Mouse (Mus musculus) kidney, embryonic 15.5 days (tissue): ENCODE data around the gene Gm30083. TPM values are rescaled to one million over a fixed set of nuclear protein-coding genes. Genes with fewer than 3 reads are reported as not detected.

Experiments used
- ATAC-seq: fragments of 200-750 bp; cut with Nextera tagmentation; replicated peaks from 2 replicates; pipeline ENCODE4 v1.8.0; 2017; ENCODE audit warnings: moderate TSS enrichment; ENCODE audit not compliant: low FRiP score
- H3K27ac ChIP-seq: fragments of 300-500 bp; sonication (generic); 2 replicates; pipeline ENCODE4 v1.5.1; 2015; ENCODE audit warnings: mild to moderate bottlenecking, inconsistent platforms
- H3K27me3 ChIP-seq: fragments of 300-500 bp; sonication (generic); 2 replicates; pipeline ENCODE4 v1.6.1; 2015; ENCODE audit warnings: inconsistent platforms
- H3K36me3 ChIP-seq: fragments of 300-500 bp; sonication (generic); 2 replicates; pipeline ENCODE4 v1.6.1; 2015; ENCODE audit warnings: inconsistent platforms
- H3K4me1 ChIP-seq: fragments of 300-500 bp; sonication (generic); 2 replicates; pipeline ENCODE4 v1.6.1; 2015; ENCODE audit warnings: inconsistent platforms
- H3K4me2 ChIP-seq: fragments of 300-500 bp; sonication (generic); 2 replicates; pipeline ENCODE4 v1.6.1; 2015; ENCODE audit warnings: moderate library complexity, mild to moderate bottlenecking, inconsistent platforms
- H3K4me3 ChIP-seq: fragments of 300-500 bp; sonication (generic); replicated peaks from 2 replicates; pipeline ENCODE4 v1.5.1; 2015; ENCODE audit warnings: mild to moderate bottlenecking, inconsistent platforms
- H3K9ac ChIP-seq: fragments of 300-500 bp; sonication (generic); 2 replicates; pipeline ENCODE4 v1.6.1; 2015; ENCODE audit warnings: mild to moderate bottlenecking, inconsistent platforms
- H3K9me3 ChIP-seq: fragments of 300-500 bp; sonication (generic); replicated peaks from 2 replicates; pipeline ENCODE4 v1.6.1; 2016; ENCODE audit warnings: inconsistent platforms
- WGBS: fragments of 180-500 bp; shearing (Covaris S2); methylation state at CpG from one replicate; pipeline ENCODE4 v1.1.7; 2015; ENCODE audit warnings: mixed read lengths; 5-methylcytosine and 5-hydroxymethylcytosine counted together
- polyA plus RNA-seq: library from polyadenylated mRNA; unstranded; fragments of >200 nt; fragmentation: Nextera tagmentation; extraction: Ambion mirVana; gene quantifications from 2 replicates; pipeline ENCODE4 v1.2.1, GENCODE M21; 2015

The Gm30083 gene
- polyA plus RNA-seq, 1 experiment from 2014 or later: not detected

DNA sequence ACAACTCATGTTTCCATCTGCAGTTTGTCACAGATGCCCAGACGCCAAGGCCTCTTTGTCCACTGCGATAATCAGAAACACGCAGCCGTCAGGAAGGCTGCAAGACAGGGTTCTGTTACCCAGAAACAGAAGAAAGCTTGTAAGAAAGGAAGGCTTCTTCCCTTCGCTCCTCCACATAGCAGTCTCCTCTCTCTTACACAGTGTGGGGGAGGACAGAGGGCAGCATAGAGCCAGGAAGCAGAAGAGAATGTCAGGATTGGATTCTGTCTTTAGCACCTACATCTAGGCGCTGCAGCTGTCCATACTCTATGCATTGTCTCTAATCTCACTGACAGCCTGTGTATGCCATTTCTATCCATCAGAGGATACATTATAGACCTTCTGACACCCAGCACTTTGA is 17.6 kb downstream of the Gm30083 start:
- ATAC-seq: no peak

DNA sequence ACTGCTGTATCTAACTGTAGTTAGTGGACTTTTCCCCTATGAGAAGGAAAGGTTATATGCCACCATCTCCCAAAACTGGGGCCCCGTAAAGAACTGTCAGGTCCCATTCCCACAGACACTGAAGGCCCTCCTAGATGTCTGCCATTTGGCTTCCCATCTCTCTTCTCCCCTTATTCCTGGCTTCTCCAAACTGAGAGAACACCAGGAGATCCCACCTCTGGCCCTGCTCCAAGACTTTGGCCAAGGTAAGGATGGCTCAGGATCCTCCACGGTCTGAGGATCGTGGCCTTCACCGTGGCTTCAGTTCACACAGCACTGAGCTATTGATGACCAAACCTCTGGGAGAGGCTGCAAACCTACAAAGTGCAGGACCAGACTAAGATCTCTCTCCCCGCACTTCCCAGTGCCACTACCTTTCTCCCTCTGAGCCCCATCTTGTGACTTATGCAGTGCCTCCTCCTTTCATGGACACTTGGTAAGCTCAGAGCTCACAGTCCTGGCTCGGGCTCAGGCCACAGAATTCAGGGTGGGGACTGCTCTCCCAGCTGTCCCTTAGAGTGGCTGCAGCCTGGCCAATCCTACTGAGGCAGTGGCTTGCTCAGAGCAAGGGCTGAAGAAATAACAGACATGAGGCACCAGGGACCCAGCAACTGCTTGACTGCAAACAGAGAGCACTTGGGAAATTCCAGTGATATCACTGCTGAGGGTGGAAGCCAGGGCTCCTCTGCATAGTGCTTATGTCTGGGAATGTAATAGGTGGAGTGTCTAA is 21.3 kb downstream of the Gm30083 start:
- Histone ChIP-seq H3K4me2 (no peak overlapping the region), H3K36me3 (no peaks in the 10 kb centered on the region), H3K27me3 (no peaks in the 10 kb centered on the region), H3K4me1 (no peaks in the 10 kb centered on the region), H3K9me3 (no peaks in the 10 kb centered on the region), H3K27ac (no peak overlapping the region), H3K4me3 (no peak overlapping the region), H3K9ac (no peak overlapping the region)
- WGBS: 87% methylated on average over 6 of the region's 6 CpGs
- no peak for ATAC-seq

More for the DNA sequence above, 17.6 kb downstream of the Gm30083 start:
- H3K4me1 ChIP-seq: no peaks in the 10 kb centered on the region
- H3K27me3 ChIP-seq: no peaks in the 10 kb centered on the region
- H3K9ac ChIP-seq: no peak overlapping the region
- 46% methylated on average over 6 of the region's 6 CpGs for WGBS
- no peak overlapping the region for H3K4me2 ChIP-seq
- no peaks in the 10 kb centered on the region for H3K9me3 ChIP-seq
- no peak overlapping the region for H3K4me3 ChIP-seq
- no peaks in the 10 kb centered on the region for H3K36me3 ChIP-seq
- H3K27ac ChIP-seq: no peak overlapping the region

DNA sequence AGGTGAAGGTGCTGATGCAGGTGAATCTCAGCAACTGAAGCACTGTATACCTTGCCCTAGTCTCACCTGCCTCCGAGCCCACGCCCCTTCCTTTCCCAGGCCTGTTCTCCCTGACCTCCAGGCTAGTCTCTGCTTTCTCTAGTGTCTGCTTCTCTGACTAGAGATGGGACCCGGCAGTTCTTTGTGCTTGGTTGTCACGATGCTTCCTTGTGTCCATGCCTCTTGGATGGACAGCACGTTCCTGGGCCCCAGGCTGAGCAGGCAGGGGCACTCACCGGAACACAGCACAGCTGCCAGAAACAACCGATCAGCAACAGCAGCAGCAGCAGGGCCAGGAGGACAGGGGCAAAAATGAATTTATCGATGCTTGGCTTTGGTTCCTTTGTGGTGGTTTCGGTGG is 21.9 kb downstream of the Gm30083 start:
- H3K27me3 ChIP-seq: no peaks in the 10 kb centered on the region
- no peaks in the 10 kb centered on the region for H3K4me1 ChIP-seq
- no peak overlapping the region for H3K4me3 ChIP-seq
- WGBS: 87% methylated on average over 9 of the region's 9 CpGs
- H3K36me3 ChIP-seq: no peaks in the 10 kb centered on the region
- no peak overlapping the region for H3K27ac ChIP-seq
- H3K9me3 ChIP-seq: no peaks in the 10 kb centered on the region
- ATAC-seq: no peak
- no peak overlapping the region for H3K9ac ChIP-seq
- no peak overlapping the region for H3K4me2 ChIP-seq

DNA sequence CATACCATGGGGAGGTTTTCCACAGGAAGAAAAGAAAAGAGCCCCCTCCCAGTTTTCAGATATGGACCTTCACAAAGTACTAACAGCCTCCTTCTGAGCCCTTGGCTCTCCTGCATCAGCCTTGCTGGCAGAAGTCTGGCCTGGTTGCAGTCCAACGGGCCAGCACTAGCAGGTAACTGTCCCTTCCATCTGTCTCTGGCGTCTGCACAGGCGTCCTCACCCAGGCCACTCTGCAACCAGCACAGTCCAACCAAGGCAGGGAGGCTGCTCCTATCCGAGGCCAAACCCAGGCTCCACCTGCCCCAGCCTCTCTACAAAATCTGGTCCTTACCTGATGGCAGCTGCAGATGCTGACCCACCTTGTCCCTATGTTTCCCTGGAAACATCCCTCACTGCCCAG is 23.0 kb downstream of the Gm30083 start:
- no peaks in the 10 kb centered on the region for H3K4me1 ChIP-seq
- H3K36me3 ChIP-seq: no peaks in the 10 kb centered on the region
- H3K9me3 ChIP-seq: no peaks in the 10 kb centered on the region
- no peaks in the 10 kb centered on the region for H3K27me3 ChIP-seq
- no peak overlapping the region for H3K4me2 ChIP-seq
- no peak for ATAC-seq
- H3K4me3 ChIP-seq: no peak overlapping the region
- WGBS: 85% methylated on average over 4 of the region's 4 CpGs
- H3K27ac ChIP-seq: no peak overlapping the region
- H3K9ac ChIP-seq: no peak overlapping the region

DNA sequence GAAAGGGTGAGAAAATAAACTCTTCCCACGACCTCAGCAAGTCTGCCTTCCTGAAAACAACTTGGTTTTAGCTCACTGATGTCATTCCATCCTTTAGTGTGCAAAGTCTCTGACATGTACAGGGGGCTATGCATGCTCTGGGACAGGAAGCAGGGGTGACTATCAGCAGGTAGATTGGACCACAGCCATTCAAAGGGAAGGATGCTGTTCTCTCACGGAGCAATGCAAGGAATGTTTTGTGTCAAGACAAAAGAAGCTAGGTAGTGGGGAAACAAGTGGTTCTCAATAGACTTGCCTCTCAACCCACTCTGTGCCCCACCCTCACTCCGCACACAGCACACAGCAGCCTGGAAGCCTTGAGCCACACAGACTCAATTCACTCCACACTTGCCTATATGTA is 25.8 kb downstream of the Gm30083 start:
- no peak overlapping the region for H3K4me3 ChIP-seq
- no peaks in the 10 kb centered on the region for H3K36me3 ChIP-seq
- no peaks in the 10 kb centered on the region for H3K27me3 ChIP-seq
- 57% methylated on average over 3 of the region's 3 CpGs for WGBS
- H3K9ac ChIP-seq: no peak overlapping the region
- no peak for ATAC-seq
- no peaks in the 10 kb centered on the region for H3K4me1 ChIP-seq
- no peaks in the 10 kb centered on the region for H3K9me3 ChIP-seq
- H3K27ac ChIP-seq: no peak overlapping the region
- H3K4me2 ChIP-seq: no peak overlapping the region

DNA sequence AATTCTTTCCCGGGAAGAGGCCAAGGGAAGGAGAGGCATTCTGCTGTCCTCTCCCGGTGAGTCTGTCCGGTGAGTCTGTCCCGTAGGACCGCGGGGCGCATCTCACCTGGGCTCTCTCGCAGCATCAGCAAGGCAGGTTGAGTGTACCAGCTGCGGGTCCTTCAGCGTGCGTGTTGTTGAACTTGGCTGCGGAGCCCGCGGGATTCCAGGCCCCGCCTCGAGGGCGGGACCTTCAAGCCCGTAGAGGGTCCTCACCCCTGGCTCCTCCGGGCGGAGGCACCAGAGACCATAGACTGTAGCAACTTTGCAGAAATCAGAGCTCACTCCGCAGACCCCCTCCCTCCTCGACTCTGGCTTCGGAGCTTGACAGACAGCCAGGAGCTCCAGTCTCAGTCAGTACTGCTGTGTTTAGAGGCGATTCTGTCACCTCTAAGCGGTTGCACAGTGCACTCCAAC is 36.4 kb downstream of the Gm30083 start, which contains the start of gene Zfp488:
Gene Zfp488, minus strand, starts transcription at position 161 of the 456 bp plus-strand sequence.
- WGBS: 2% methylated on average over 25 of the region's 25 CpGs
- peak within 1 kb of the TSS; percentile 38 for H3K9ac ChIP-seq
- no peaks in the 10 kb centered on the region for H3K9me3 ChIP-seq
- peak; percentile 69 for ATAC-seq
- H3K36me3 ChIP-seq: no peaks in the 10 kb centered on the region
- peaks cover 8% of the 10 kb centered on the region for H3K4me1 ChIP-seq
- H3K27ac ChIP-seq: no peak within 1 kb of the TSS
- peak within 1 kb of the TSS; percentile 85 for H3K4me2 ChIP-seq
- H3K27me3 ChIP-seq: peaks cover 32% of the 10 kb centered on the region
- H3K4me3 ChIP-seq: peak within 1 kb of the TSS; percentile 45

DNA sequence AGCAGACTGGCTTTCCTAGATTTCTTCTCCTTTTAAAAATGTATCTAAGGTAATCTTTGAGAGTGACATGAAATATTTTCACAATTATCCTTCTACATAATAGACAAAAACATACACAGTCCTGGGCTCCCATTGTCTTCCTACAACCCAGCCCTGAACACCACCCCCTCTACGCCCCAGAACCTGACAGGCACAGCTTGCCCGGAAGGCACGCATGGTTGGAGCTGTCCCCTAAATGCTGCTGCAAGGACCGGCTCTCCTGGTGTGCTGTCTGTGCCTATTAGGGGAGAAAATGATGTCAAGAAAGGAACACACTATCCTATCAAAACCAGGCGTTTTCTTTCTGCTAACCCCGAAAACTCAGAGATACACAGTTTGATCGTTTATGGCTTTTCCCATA is 37.2 kb downstream of the Gm30083 start:
- H3K27ac ChIP-seq: no peak overlapping the region
- no peak overlapping the region for H3K9ac ChIP-seq
- H3K36me3 ChIP-seq: no peaks in the 10 kb centered on the region
- no peak overlapping the region for H3K4me3 ChIP-seq
- peaks cover 32% of the 10 kb centered on the region for H3K27me3 ChIP-seq
- no peak for ATAC-seq
- no peaks in the 10 kb centered on the region for H3K9me3 ChIP-seq
- no peak overlapping the region for H3K4me2 ChIP-seq
- 32% methylated on average over 7 of the region's 7 CpGs for WGBS
- H3K4me1 ChIP-seq: peaks cover 8% of the 10 kb centered on the region

DNA sequence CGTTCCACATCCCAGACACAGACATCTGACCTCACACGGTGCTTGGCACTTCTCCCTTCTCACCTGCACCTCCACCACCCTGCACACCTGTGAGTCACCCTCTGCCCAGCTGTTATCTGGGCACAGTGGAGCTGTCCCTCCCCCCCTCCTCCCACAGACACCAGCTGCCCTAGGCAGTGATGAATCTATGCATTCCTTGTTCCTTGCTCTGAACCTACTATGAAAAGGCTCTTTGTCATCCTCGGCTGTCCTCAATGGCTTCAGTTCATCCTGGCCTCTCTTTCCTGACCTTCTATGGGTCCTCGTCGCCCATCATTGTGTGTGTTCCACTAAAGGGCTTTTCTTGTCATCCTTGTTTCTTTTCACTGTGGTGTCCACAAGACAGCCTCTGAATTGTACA is 40.2 kb downstream of the Gm30083 start:
- Histone ChIP-seq H3K4me3 (no peak overlapping the region), H3K27me3 (peaks cover 32% of the 10 kb centered on the region), H3K4me1 (peaks cover 8% of the 10 kb centered on the region), H3K36me3 (no peaks in the 10 kb centered on the region), H3K4me2 (no peak overlapping the region), H3K9ac (no peak overlapping the region), H3K27ac (no peak overlapping the region), H3K9me3 (no peaks in the 10 kb centered on the region)
- no peak for ATAC-seq
- 74% methylated on average over 5 of the region's 5 CpGs for WGBS

DNA sequence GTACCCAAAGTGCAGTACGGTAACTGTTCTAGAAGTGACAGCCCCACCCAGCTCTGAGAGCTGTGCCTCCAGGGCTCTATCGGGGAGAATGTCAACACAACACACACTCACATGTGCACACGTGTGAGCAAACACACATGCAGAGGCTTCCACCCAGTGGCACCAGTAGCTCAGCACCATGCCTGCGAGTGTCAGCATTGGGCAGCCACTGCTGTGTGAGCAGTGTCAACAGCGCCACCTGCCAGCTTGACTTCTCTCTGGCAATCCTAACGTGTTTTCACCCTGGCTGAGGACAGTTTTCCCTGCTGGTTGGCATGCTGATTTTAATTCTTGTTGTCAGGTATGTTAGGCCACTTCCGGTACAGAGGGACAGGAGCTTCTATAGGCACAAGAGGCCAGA is 42.3 kb downstream of the Gm30083 start:
- 47% methylated on average over 7 of the region's 7 CpGs for WGBS
- no peak overlapping the region for H3K4me2 ChIP-seq
- H3K9ac ChIP-seq: no peak overlapping the region
- no peaks in the 10 kb centered on the region for H3K9me3 ChIP-seq
- ATAC-seq: no peak
- no peak overlapping the region for H3K27ac ChIP-seq
- peaks cover 18% of the 10 kb centered on the region for H3K27me3 ChIP-seq
- H3K4me1 ChIP-seq: no peaks in the 10 kb centered on the region
- H3K4me3 ChIP-seq: no peak overlapping the region
- no peaks in the 10 kb centered on the region for H3K36me3 ChIP-seq

DNA sequence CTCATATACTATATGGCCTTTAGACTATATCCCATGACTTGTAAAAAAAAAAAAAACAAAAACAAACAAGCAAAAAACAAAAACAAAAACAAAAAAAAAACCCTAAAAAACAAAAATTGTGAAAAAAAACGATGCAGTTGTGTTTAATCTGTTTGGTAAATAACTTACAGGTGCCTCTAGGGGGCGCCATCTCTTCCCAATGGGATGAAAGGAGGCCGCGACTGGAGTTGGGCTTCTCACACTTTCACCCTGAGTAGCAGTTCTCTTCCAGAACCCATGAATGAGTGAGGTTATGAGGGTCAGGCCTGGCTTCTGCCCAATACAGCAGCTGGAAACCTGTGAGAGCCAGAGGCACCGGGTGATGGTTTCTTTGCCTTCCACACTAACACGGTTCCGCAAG is 49.3 kb downstream of the Gm30083 start:
- Histone ChIP-seq H3K36me3 (no peaks in the 10 kb centered on the region), H3K9ac (no peak overlapping the region), H3K4me1 (no peaks in the 10 kb centered on the region), H3K4me2 (no peak overlapping the region), H3K9me3 (no peaks in the 10 kb centered on the region), H3K27me3 (no peaks in the 10 kb centered on the region), H3K27ac (no peak overlapping the region), H3K4me3 (no peak overlapping the region)
- 68% methylated on average over 7 of the region's 7 CpGs for WGBS
- ATAC-seq: no peak

DNA sequence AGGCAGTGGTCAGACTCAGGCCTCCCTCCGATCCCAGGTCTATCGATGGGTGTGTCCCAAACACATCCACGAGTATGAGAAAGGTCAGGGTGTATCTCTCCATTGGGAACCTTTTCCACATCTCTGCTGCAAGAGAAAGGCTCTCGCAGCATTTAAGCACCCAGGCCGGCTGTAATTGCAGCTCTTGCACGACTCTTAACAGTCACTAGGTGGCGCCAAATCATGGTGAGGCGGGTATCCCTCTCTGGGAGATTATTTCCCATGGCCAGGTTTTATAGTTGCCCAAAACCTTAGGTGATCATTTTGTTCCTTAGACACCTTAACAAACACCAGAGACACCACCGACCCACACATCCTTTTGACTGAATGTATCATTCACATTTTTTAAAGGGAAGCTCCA is 55.6 kb downstream of the Gm30083 start:
- no peaks in the 10 kb centered on the region for H3K36me3 ChIP-seq
- no peak overlapping the region for H3K4me3 ChIP-seq
- no peak for ATAC-seq
- no peaks in the 10 kb centered on the region for H3K4me1 ChIP-seq
- WGBS: 15% methylated on average over 9 of the region's 9 CpGs
- no peak overlapping the region for H3K9ac ChIP-seq
- no peak overlapping the region for H3K4me2 ChIP-seq
- no peaks in the 10 kb centered on the region for H3K9me3 ChIP-seq
- H3K27me3 ChIP-seq: 0 out of 2 replicates have a peak, but pooled peaks cover 6% of the 10 kb centered on the region
- no peak overlapping the region for H3K27ac ChIP-seq

DNA sequence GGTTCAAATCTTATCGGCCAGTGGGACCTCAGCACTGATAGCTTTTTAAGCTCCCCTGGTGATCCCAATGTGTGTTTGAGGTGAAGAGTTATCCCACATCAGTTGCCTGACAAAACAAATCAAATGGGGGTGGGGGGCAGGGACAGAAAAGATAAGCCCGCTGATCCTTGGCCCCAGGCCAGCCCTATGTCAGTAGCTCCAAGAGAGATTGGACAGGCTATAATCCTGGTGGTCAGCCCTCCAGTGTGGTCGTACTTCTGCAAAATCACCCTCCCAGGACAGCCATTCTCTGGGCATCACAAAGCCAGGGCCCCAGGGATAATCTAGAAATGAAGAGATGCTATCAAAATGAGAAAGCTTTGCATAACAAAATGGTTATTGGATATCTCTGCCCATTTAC is 56.1 kb downstream of the Gm30083 start:
- Histone ChIP-seq H3K9ac (no peak overlapping the region), H3K27ac (no peak overlapping the region), H3K4me3 (no peak overlapping the region), H3K27me3 (0 out of 2 replicates have a peak, but pooled peaks cover 6% of the 10 kb centered on the region), H3K4me1 (no peaks in the 10 kb centered on the region), H3K36me3 (no peaks in the 10 kb centered on the region), H3K4me2 (no peak overlapping the region), H3K9me3 (no peaks in the 10 kb centered on the region)
- no peak for ATAC-seq
- 57% methylated on average over 3 of the region's 3 CpGs for WGBS

DNA sequence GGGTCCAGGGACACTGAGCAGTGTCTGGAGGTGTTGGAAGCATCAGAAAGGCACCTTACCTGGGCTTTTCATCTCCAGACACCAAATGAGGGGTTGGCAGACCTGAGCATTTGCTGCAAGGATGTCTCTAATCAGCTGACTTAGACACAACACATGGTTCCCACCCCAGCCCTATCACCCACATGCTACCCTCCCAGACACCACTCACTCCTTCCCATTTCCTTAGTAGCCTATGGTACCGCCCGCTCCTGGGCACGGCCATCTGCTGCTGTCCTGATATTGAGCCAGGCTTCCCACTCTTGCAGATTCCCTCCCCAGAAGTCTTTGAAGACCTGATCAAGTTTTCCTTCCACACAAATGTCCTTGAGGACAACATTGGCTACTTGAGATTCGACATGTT is 56.8 kb downstream of the Gm30083 start:
- Histone ChIP-seq H3K9me3 (no peaks in the 10 kb centered on the region), H3K27me3 (0 out of 2 replicates have a peak, but pooled peaks cover 6% of the 10 kb centered on the region), H3K27ac (no peak overlapping the region), H3K4me2 (no peak overlapping the region), H3K4me3 (no peak overlapping the region), H3K36me3 (no peaks in the 10 kb centered on the region), H3K4me1 (no peaks in the 10 kb centered on the region), H3K9ac (no peak overlapping the region)
- no peak for ATAC-seq
- 80% methylated on average over 4 of the region's 4 CpGs for WGBS
